Mouse (Mus musculus): ENCODE data around the gene Pax3. TPM values are rescaled to one million over a fixed set of nuclear protein-coding genes. Genes with fewer than 3 reads are reported as not detected.

The Pax3 gene
- polyA plus RNA-seq, 1 experiment from 2014 or later, result not detected

DNA sequence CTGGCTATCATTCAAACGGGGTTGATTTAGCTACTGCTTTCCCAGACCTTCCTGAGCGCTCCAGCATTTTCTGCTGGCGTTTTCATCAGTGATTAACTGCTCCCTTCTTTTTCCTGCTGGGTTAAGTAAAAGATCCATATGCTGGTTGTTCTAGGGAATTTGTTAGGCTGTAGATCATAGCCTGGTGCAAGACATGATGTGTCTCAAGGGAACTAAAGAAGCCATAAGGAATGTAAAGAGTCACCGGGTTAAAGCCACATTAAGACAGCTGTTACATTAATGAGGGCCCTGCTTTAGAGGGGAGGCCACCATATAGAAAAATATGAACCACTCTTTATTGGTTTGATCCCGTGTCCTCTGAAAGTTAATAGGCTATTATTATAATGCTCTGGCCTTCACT is 67.7 kb downstream of the Pax3 start:
- ATAC-seq (no peak), DNase-seq (no peak)
- Histone ChIP-seq H3K27ac (ENCODE audit: low read depth) (no peak overlapping the region), H3K4me1 (ENCODE audit: insufficient read depth) (no peaks in the 10 kb centered on the region), H3K9ac (replicated peaks) (no peak overlapping the region), H3K27me3 (ENCODE audit: insufficient read depth, low read length) (no peaks in the 10 kb centered on the region), H3K4me2 (ENCODE audit: low read depth, low read length) (no peak overlapping the region), H3K9me3 (ENCODE audit: low read length) (no peaks in the 10 kb centered on the region), H3K36me3 (replicated peaks; ENCODE audit: insufficient read depth, low read length) (no peaks in the 10 kb centered on the region), H3K4me3 (ENCODE audit: low read depth, low read length) (no peak overlapping the region)
- no peak for TF ChIP-seq CTCF (IDR thresholded peaks at IDR 0.05; ENCODE audit: low read depth)
- TF ChIP-seq EP300 (IDR thresholded peaks at IDR 0.05; ENCODE audit: low read depth), result no peak
- WGBS (ENCODE audit: insufficient replicate concordance), result 44% methylated on average over 5 of the region's 5 CpGs

DNA sequence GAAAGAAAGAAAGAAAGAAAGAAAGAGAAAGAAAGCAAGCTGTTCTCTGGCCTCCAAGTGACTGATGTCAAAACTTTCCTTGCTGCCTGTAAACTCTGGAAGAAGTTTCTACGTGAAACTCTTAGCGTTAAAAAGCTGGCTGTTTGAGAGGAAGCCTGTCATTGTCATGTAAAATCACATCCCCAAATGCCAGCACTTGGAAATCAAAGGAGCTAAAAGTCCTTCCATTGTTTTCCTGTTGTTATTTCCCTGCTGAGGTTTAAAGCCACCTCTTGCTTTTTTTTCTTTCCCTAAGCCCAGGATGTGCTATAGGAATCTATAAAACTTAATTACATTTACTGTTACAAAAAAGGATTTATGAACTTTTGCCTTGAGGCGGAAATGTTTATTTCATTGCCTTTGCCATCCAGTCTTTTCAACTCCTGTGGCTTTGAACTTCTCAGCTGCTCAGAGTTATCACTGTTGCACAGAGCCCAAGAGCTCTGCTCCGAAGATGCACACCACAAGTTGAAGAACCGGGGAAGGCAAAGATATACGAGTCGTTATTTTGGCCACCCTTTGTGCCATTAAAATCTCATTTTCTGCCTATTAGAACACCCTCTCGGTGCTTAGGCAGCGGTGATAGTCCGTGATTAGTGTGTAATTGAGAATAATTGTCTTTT is 76.9 kb downstream of the Pax3 start:
- DNase-seq, result no peak
- H3K4me1 ChIP-seq (ENCODE audit: insufficient read depth), result no peaks in the 10 kb centered on the region
- no peak overlapping the region for H3K27ac ChIP-seq (ENCODE audit: low read depth)
- no peaks in the 10 kb centered on the region for H3K9me3 ChIP-seq (ENCODE audit: low read length)
- peaks cover 8% of the 10 kb centered on the region; the same call in 1 of the 2 replicates for H3K27me3 ChIP-seq (ENCODE audit: insufficient read depth, low read length)
- no peak overlapping the region for H3K4me3 ChIP-seq (ENCODE audit: low read depth, low read length)
- no peak for ATAC-seq
- 18% methylated on average over 10 of the region's 10 CpGs for WGBS (ENCODE audit: insufficient replicate concordance)
- no peaks in the 10 kb centered on the region for H3K36me3 ChIP-seq (replicated peaks; ENCODE audit: insufficient read depth, low read length)
- no peak overlapping the region for H3K4me2 ChIP-seq (ENCODE audit: low read depth, low read length)
- no peak overlapping the region for H3K9ac ChIP-seq (replicated peaks)
- TF ChIP-seq EP300 (IDR thresholded peaks at IDR 0.05; ENCODE audit: low read depth) (no peak), CTCF (IDR thresholded peaks at IDR 0.05; ENCODE audit: low read depth) (no peak)

DNA sequence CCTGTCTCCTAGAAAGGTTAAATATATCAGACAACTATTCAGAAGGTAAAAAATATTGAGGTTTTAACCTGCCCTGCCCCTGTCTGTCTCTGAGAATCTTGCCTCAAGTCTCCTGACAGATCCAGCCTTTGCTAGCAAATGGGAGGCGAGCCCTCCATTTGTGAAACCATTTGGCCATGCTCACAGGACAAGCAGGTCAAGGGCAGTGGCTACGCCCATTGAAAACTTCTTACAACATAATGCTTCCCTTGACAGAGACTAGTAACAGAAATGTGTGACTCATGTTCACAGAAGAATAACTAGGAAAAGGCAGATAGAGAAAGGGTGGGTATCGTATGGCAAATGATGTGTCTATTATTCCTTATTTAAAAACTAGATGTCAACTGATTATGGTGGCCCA is 80.9 kb downstream of the Pax3 start:
- no peaks in the 10 kb centered on the region for H3K9me3 ChIP-seq (ENCODE audit: low read length)
- 0 out of 2 replicates have a peak, but pooled peaks cover 3% of the 10 kb centered on the region for H3K27me3 ChIP-seq (ENCODE audit: insufficient read depth, low read length)
- TF ChIP-seq CTCF (IDR thresholded peaks at IDR 0.05; ENCODE audit: low read depth), result no peak
- TF ChIP-seq EP300 (IDR thresholded peaks at IDR 0.05; ENCODE audit: low read depth), result no peak
- H3K27ac ChIP-seq (ENCODE audit: low read depth), result no peak overlapping the region
- H3K4me3 ChIP-seq (ENCODE audit: low read depth, low read length), result no peak overlapping the region
- DNase-seq (no peak), ATAC-seq (no peak)
- H3K4me1 ChIP-seq (ENCODE audit: insufficient read depth), result no peaks in the 10 kb centered on the region
- H3K4me2 ChIP-seq (ENCODE audit: low read depth, low read length), result no peak overlapping the region
- WGBS (ENCODE audit: insufficient replicate concordance), result 74% methylated on average over 3 of the region's 3 CpGs
- H3K9ac ChIP-seq (replicated peaks), result no peak overlapping the region
- H3K36me3 ChIP-seq (replicated peaks; ENCODE audit: insufficient read depth, low read length), result no peaks in the 10 kb centered on the region

DNA sequence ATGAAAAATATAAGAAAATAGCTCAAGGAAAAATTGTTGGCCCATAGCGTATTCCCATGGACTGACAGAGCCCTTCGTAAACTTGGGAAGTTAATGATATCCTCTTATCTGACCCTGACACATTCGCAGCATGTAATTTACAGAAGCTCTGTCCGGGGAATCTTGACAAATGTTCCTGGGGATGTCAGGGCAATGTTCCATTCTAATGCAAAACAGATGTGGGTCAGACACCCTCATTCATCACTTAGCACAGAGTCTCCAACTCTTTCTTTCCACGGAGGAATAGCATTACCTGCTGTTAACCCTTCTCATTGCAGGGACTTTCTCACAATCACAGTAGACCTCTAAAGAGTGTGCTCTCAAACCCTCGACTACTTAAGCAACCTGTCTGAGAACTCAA is 86.6 kb downstream of the Pax3 start:
- H3K9ac ChIP-seq (replicated peaks), result no peak overlapping the region
- 52% methylated on average over 6 of the region's 6 CpGs for WGBS (ENCODE audit: insufficient replicate concordance)
- no peaks in the 10 kb centered on the region for H3K9me3 ChIP-seq (ENCODE audit: low read length)
- no peaks in the 10 kb centered on the region for H3K36me3 ChIP-seq (replicated peaks; ENCODE audit: insufficient read depth, low read length)
- DNase-seq, result no peak
- no peak for TF ChIP-seq CTCF (IDR thresholded peaks at IDR 0.05; ENCODE audit: low read depth)
- TF ChIP-seq EP300 (IDR thresholded peaks at IDR 0.05; ENCODE audit: low read depth), result no peak
- no peak overlapping the region for H3K27ac ChIP-seq (ENCODE audit: low read depth)
- no peak for ATAC-seq
- no peaks in the 10 kb centered on the region for H3K27me3 ChIP-seq (ENCODE audit: insufficient read depth, low read length)
- no peak overlapping the region for H3K4me3 ChIP-seq (ENCODE audit: low read depth, low read length)
- H3K4me1 ChIP-seq (ENCODE audit: insufficient read depth), result no peaks in the 10 kb centered on the region
- no peak overlapping the region for H3K4me2 ChIP-seq (ENCODE audit: low read depth, low read length)

DNA sequence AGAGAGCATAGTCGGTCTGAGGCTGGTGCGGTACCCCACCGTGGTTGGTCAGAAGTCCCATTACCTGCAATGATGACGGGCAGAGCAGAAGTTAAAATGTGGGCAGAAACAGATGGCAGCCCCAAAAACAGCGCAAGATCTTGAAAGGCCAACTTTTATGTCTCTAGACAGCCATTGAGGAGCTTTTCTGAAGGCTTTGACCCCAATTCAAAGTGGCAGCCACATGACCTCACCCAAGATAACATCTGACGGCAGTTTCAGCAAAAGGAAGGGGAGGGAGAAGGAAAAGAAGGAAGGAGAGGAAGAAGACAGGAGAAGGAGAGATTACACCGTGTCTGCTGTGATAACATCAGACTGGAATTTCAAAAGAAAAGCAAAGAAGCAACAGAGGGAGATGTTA is 93.4 kb downstream of the Pax3 start:
- ATAC-seq (no peak), DNase-seq (no peak)
- H3K4me1 ChIP-seq (ENCODE audit: insufficient read depth), result no peaks in the 10 kb centered on the region
- 62% methylated on average over 7 of the region's 7 CpGs for WGBS (ENCODE audit: insufficient replicate concordance)
- TF ChIP-seq CTCF (IDR thresholded peaks at IDR 0.05; ENCODE audit: low read depth), result no peak
- no peak for TF ChIP-seq EP300 (IDR thresholded peaks at IDR 0.05; ENCODE audit: low read depth)
- H3K4me2 ChIP-seq (ENCODE audit: low read depth, low read length), result no peak overlapping the region
- H3K4me3 ChIP-seq (ENCODE audit: low read depth, low read length), result no peak overlapping the region
- no peaks in the 10 kb centered on the region for H3K9me3 ChIP-seq (ENCODE audit: low read length)
- no peaks in the 10 kb centered on the region for H3K36me3 ChIP-seq (replicated peaks; ENCODE audit: insufficient read depth, low read length)
- H3K27me3 ChIP-seq (ENCODE audit: insufficient read depth, low read length), result no peaks in the 10 kb centered on the region
- H3K27ac ChIP-seq (ENCODE audit: low read depth), result no peak overlapping the region
- no peak overlapping the region for H3K9ac ChIP-seq (replicated peaks)

DNA sequence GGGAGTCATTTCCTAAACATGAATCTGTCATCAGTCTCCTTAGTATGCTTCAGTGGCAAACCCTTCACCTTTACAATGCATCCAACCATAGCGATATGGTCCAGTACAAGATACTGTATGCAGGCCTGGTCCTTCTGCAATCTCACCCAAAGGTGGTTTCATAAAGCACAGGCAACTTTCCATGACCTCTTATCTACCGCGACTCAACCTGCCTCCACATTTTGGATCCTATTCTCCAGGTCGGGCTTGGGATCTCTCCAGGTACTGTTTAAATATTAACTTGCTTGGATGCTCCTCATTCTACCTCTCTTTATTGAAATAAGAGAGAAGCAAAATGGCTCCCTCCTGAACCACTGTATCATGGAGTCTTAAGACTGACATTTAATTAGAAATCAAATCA is 103.3 kb downstream of the Pax3 start:
- no peak for DNase-seq
- H3K36me3 ChIP-seq (replicated peaks; ENCODE audit: insufficient read depth, low read length), result no peaks in the 10 kb centered on the region
- no peak for TF ChIP-seq EP300 (IDR thresholded peaks at IDR 0.05; ENCODE audit: low read depth)
- TF ChIP-seq CTCF (IDR thresholded peaks at IDR 0.05; ENCODE audit: low read depth), result no peak
- no peaks in the 10 kb centered on the region for H3K27me3 ChIP-seq (ENCODE audit: insufficient read depth, low read length)
- WGBS (ENCODE audit: insufficient replicate concordance), result 74% methylated on average over 4 of the region's 4 CpGs
- H3K4me2 ChIP-seq (ENCODE audit: low read depth, low read length), result no peak overlapping the region
- no peaks in the 10 kb centered on the region for H3K9me3 ChIP-seq (ENCODE audit: low read length)
- no peaks in the 10 kb centered on the region for H3K4me1 ChIP-seq (ENCODE audit: insufficient read depth)
- ATAC-seq, result no peak
- no peak overlapping the region for H3K4me3 ChIP-seq (ENCODE audit: low read depth, low read length)
- H3K9ac ChIP-seq (replicated peaks), result no peak overlapping the region
- H3K27ac ChIP-seq (ENCODE audit: low read depth), result no peak overlapping the region
